Mouse (Mus musculus) adipocyte (in vitro differentiated cells): ENCODE results near the gene Gm525.
"Not testable (repeated sequence)": the region's sequence is repeated elsewhere in the genome, so short reads cannot be mapped to it uniquely, and the experiment has no call there.

Source experiments
- DNase-seq: peaks from one replicate; pipeline ENCODE4 v3.0.0-alpha.2; 2016; ENCODE audit warnings: low spot score

Gm525 gene

GRCm38 (mm10) chr11:89061362-89061761 lies 12.3 kb upstream of the Gm525 start:
- no peak for DNase-seq

DNA sequence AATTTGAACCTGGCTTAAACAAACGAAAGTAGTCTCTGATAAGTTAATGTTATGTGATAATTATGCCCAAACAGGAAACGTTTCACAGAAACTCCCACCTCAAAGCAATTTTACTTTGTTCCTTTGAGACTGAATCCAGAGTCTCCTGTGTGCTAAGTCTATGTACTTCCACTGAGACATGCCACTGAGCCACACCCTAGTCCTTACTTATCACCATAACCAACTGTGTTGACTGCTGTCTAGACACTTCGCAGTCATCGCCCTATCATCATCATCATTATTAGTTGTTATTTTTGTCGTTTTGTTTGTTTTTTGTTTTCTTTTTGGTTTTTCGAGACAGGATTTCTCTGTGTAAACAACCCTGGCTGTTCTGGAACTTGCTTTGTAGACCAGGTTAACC lies 9.3 kb upstream of the Gm525 start:
- no peak for DNase-seq

- DNase-seq: no peak
Measured at GRCm38 (mm10) chr11:89065297-89065696, 8.3 kb upstream of the Gm525 start.

DNA sequence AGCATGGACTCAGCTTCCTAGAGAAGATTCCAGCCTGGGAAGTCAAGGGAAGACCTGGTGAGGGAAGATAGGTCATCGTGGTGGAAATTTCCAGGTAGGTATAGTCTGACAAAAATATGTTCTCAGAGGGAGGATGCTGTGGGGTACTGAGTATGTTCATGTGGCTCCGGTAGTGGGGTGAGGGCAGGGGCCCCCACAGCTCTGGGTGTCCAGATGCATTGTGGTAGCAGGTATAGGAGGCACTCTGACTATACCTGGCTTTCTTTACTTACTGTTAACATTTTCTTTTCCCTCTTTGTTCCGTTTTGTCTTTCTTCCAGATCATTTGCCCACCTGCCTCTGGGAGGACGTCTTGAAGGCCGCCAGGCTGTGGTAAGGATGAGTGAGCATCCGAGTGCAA lies 7.5 kb upstream of the Gm525 start:
- no peak for DNase-seq

GRCm38 (mm10) chr11:89066750-89067149 lies 6.9 kb upstream of the Gm525 start, which contains the start of gene Dgke:
TSS of gene Dgke (minus strand) at chr11:89066850.
- DNase-seq: no peak

DNA sequence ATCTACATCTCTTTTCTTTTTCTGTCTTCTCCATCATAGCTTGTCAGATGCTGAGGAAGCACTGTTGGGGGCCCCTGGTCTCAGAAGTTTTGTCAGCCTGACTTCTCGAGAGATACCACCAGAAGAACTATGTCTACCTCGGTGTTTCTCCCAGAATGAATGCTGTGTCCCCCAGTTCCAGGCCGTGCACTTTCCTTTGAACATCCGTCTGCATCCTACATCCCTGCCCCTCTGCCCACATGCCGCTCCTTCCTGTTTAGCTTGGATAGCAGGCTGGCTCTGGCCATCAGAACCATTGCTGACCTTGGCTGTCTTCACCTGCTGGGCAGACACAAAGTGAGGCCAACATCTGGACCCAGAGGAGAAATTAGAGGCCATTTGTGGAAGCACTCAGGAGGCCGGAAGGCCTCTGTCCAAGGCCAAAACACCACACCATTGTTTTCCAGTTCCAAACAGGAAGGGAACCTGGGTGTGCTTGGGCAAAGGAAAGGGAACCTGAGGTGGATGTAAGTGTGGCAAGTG lies 6.3 kb upstream of the Gm525 start:
- no peak for DNase-seq

- DNase-seq: no peak
Measured at GRCm38 (mm10) chr11:89067871-89068490, 5.7 kb upstream of the Gm525 start.

- no peak for DNase-seq
Measured at GRCm38 (mm10) chr11:89068649-89069048, 5.0 kb upstream of the Gm525 start.

- DNase-seq: peak; percentile 55
Measured at GRCm38 (mm10) chr11:89069303-89069702, 4.3 kb upstream of the Gm525 start.

DNA sequence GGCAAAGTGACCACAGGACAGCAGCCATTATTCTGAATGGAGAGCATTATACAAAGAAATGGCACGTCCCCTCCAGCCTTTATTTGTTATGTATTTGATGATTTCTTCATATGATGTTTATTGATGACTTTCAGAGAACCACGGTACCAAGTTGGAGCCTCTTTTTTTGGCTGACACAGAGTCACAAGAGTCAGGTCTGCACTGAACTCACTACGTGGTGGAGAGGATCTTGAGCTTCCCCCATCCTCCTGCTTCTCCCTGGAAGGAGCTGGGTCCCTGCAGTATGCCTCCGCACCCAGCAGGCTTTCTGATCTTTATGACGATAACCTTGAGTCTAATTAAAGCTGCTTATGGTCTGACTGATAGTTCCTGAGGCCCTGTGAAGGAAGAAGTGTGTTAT lies 2.1 kb upstream of the Gm525 start:
- no peak for DNase-seq

DNA sequence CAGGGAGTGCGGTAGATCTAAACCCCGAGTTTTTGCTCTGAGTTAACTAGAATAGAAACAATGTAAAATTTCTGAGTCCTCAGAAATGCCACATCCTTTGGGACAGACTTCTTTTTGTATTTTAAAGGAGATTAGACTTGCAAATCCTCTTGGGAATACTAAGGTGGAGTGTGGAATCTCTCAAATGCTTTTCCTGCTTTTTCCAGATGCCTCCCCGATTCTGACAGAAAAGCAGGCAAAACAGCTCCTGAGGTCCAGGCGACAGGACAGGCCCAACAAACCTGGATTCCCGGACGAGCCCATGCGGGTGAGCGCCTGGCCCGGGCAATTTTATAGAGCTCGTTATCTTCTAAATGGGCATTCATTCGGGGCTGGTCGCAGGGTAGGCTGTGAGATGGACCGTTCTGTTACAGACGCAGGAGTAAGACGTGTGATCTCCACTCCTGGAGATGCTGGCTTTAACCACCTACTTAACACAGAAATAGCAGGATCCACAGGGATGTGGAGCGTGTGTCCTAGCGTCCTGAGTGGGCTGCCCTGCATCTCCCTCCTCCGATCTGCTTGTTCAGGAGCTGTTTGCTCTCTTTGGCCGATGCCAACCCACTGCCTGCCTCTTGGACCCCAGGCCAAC lies 1.3 kb downstream of the Gm525 start:
- no peak for DNase-seq

DNA sequence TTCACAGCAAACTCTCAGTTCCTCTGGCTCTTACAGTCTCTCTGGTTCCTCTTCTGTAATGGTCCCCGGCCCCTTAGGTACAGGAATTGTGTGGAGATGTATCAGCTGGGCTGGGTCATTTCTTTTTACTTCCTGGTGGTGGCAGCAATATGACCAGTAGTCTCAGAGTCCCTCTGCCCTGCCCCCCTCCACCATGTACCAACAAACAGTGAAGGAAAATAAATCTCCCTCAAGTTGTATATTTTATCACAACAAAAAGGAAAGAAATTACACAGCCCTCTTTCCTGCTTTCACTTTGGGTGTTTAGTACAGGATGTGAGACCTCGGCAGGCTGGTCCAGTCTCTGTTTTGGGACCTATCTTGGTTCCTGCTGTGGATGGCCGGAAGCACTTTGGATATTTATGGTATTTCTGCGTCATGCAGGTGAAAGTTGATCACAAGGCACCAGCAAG lies 2.8 kb downstream of the Gm525 start:
- no peak for DNase-seq

- no peak for DNase-seq
Measured at GRCm38 (mm10) chr11:89077601-89078000, 4.0 kb downstream of the Gm525 start.

GRCm38 (mm10) chr11:89078305-89078704 lies 4.7 kb downstream of the Gm525 start:
- no peak for DNase-seq

DNA sequence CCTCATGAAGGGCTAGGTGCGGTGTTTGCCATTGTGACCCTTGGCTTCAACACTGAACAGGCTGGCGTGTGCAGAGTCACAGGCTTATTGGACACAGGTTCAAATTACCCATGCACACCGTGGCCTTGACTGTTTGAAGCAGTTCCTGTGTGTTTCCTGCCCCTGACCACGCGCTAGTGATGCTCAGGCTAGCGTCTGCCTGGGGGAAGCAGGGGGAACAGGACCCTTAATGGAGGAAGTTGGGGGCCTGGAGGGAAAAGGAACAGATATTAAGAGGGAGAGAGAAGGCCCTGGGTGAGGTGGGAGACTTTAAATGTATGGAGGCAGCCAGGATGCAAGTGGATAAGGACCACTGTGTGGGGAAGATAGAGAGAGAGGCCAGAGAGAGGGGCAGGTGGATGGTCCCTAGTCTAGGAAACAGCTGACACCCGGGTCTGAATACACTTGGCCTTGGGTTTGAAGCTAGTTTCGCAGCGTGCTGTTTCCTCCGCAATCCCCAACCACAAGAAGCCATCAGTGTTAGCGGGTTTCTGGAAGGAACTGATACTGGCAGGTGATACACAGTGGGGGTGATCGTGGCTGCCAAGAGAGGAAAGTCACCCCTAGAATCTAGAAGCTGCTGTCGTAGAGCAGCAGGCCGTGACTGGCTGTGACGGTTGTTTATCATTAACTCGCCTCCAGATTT lies 5.5 kb downstream of the Gm525 start:
- DNase-seq: no peak

DNA sequence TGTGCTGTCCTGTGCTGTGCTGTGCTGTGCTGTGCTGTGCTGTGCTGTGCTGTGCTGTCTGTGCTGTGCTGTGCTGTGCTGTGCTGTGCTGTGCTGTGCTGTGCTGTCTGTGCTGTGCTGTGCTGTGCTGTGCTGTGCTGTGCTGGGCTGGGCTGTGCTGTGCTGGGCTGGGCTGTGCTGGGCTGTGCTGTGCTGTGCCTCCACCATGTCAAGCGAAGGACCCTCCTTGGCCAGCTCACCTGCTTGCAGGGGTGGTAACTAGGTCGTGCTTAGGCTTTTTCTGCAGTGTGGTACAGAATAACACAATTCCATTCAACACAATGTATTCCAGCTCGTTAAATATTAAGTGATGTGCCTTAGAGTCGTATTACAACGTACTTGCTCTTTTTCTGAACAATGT lies 8.3 kb downstream of the Gm525 start:
- not testable (repeated sequence) for DNase-seq

GRCm38 (mm10) chr11:89082691-89083090 lies 9.1 kb downstream of the Gm525 start:
- DNase-seq: not testable (repeated sequence)

DNA sequence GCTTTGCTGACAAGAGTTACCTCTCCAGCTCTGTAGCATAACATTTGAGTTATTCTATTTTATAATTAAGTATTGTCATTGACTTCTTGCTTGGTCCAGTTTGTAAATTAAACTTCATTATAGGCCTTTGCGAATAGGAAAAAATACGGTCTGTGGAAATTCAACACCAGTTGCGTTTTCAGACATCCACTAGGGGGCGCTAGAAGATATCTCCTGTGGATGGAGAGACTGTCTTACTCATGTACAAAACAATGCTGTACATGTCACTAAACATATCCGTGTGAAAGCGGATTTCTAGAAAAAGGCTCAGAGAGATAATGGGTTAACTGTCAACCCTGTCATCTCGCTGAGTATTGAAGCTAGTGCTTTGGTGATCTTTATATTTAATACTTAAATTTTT lies 11.0 kb downstream of the Gm525 start:
- peak; percentile 66 for DNase-seq

DNA sequence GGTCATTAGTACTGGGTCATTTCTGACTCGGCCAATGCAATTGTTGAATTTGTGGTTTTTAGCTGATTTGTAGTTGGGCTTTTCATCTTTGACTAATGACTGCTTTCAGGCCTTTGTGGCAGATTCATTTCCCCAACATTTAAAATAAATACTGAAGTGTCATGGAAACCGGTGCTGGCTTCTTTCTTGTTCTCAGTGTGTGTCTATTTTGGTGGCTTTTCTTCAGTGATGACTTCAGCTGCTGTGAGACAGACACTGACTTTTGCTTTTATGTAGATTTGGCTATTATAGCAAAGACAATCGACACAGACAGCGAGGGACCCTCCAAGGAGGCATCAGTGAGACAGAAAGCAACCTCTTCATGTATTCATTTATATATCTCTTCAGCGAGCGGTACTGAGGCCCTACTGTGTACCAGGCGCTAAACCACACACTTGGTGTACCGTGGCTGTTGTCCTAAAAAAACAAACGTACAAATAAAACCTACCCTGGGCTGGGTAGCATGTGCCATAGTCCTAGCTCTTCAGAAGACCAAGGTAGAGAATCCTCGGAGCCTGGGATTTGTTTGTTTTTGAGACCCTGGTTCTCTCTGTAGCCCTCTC lies 12.7 kb downstream of the Gm525 start:
- DNase-seq: no peak

GRCm38 (mm10) chr11:89088754-89089153 lies 15.1 kb downstream of the Gm525 start:
- DNase-seq: no peak

GRCm38 (mm10) chr11:89090359-89090758 lies 16.7 kb downstream of the Gm525 start:
- DNase-seq: not testable (repeated sequence)

DNA sequence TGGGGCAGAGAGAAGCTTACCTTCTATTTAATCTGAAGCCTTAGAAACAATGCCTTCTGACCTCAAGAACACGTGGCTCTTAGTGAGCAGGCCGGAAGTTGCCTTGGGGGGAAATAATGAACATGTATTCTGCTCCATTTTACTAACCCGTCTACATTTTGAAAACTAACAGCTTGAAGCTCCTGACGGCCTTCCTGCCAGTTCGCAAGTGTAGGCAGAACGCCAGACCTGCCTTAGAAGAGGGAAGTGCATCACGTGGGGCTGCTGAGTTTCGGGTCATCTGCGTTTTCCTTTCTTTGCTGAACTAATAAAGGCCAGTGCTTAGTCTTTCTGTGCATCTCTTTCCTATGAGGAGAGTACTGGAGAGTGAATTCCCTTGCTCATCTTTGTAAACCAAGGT lies 19.1 kb downstream of the Gm525 start:
- no peak for DNase-seq

GRCm38 (mm10) chr11:89095306-89095705 lies 21.7 kb downstream of the Gm525 start:
- DNase-seq: no peak
